Mouse (Mus musculus): ENCODE measurements at regions not wholly inside any gene's neighbourhood (a gene's known extent, or its start where the extent isn't known, plus 50 kb on each side); places are given as distances from the start of the nearest gene placed in this dataset.

- Histone ChIP-seq H3K4me3 (ENCODE audit: low read length) (no peak overlapping the region), H3K27me3 (ENCODE audit: control insufficient read depth, insufficient read depth, low read length) (peaks cover 2% of the 10 kb centered on the region; the same call in 1 of the 2 replicates), H3K27ac (ENCODE audit: low read length) (no peak overlapping the region), H3K9ac (ENCODE audit: low read length) (no peak overlapping the region), H3K9me3 (replicated peaks; ENCODE audit: control insufficient read depth, low read length) (no peaks in the 10 kb centered on the region), H3K4me2 (ENCODE audit: low read depth, low read length) (no peak overlapping the region), H3K4me1 (ENCODE audit: control insufficient read depth, insufficient read depth, low read length) (peaks cover 3% of the 10 kb centered on the region), H3K36me3 (ENCODE audit: control insufficient read depth, insufficient read depth) (no peaks in the 10 kb centered on the region)
- ATAC-seq (replicated peaks; ENCODE audit: extremely low read depth, insufficient read depth, low FRiP score), result no peak
- WGBS, result 27% methylated on average over 8 of the region's 8 CpGs
Measured at GRCm38 (mm10) chr4:142770177-142770576, 442.6 kb downstream of the Prdm2 start.

DNA sequence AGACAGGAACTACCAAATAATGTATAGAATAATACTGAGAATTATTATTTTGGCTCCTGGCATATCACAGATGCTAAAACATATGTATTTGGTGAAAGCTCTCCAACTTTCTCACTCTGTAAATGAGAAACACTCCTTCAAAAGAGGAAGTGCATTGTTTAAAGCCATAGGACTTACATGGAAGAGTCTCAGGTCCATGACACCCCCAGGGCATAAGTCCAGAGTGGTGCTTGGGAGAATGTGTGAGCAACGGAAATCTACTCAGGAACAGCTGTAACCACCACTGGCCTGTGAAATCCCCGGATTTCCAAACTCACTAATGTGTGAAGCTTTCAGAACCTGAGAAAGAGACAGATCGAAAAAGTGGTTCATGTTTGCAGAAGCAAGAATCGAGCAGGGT, 445.1 kb downstream of the Prdm2 start:
- 50% methylated on average over 4 of the region's 4 CpGs for WGBS
- Histone ChIP-seq H3K36me3 (ENCODE audit: control insufficient read depth, insufficient read depth) (no peaks in the 10 kb centered on the region), H3K4me2 (ENCODE audit: low read depth, low read length) (no peak overlapping the region), H3K27me3 (ENCODE audit: control insufficient read depth, insufficient read depth, low read length) (0 out of 2 replicates have a peak, but pooled peaks cover 2% of the 10 kb centered on the region), H3K4me3 (ENCODE audit: low read length) (no peak overlapping the region), H3K27ac (ENCODE audit: low read length) (no peak overlapping the region), H3K9ac (ENCODE audit: low read length) (no peak overlapping the region), H3K4me1 (ENCODE audit: control insufficient read depth, insufficient read depth, low read length) (no peaks in the 10 kb centered on the region), H3K9me3 (replicated peaks; ENCODE audit: control insufficient read depth, low read length) (0 out of 2 replicates have a peak, but pooled peaks cover 2% of the 10 kb centered on the region)
- no peak for ATAC-seq (replicated peaks; ENCODE audit: extremely low read depth, insufficient read depth, low FRiP score)

DNA sequence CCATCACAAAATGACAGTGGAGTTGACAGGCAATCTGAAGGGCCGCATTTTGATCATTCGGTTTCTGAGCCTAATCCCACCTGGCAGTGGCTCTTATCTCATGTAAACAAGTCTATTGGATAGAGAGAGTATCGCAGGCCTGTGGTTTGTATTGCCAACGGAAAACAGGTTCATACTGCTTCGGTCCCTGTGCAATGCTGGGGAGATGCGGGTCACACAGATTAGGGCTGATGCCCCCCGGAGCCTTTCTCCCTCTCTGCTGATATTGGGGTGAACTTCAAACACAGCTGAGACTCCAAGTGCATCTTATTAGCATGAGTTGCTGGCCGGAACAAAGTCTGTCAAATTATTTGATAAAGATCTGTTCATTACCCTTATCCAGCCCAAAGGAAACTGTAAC, 451.2 kb downstream of the Prdm2 start:
- ATAC-seq (replicated peaks; ENCODE audit: extremely low read depth, insufficient read depth, low FRiP score), result no peak
- H3K9me3 ChIP-seq (replicated peaks; ENCODE audit: control insufficient read depth, low read length), result 0 out of 2 replicates have a peak, but pooled peaks cover 2% of the 10 kb centered on the region
- H3K4me3 ChIP-seq (ENCODE audit: low read length), result no peak overlapping the region
- 59% methylated on average over 8 of the region's 8 CpGs for WGBS
- no peak overlapping the region for H3K4me2 ChIP-seq (ENCODE audit: low read depth, low read length)
- H3K9ac ChIP-seq (ENCODE audit: low read length), result no peak overlapping the region
- no peak overlapping the region for H3K27ac ChIP-seq (ENCODE audit: low read length)
- no peaks in the 10 kb centered on the region for H3K36me3 ChIP-seq (ENCODE audit: control insufficient read depth, insufficient read depth)
- H3K4me1 ChIP-seq (ENCODE audit: control insufficient read depth, insufficient read depth, low read length), result no peaks in the 10 kb centered on the region
- H3K27me3 ChIP-seq (ENCODE audit: control insufficient read depth, insufficient read depth, low read length), result no peaks in the 10 kb centered on the region

DNA sequence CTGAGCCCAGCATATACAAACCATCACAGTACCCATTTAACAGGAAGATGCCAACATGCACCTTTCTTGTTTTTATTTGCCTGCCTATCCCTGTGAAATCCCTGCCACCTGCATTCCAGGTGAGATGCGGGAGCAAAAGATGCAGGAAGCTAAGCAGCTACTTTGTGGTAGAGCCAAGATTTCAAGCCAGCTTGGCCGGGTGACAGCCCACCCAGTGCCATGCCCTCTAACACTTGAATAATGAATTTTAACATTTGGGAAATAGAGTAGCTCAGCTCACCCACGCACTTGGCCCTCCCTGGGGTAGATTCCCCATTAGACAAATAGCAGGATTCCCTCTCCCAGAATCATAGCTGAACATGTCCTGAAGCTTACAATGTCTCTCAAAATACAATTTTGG, 454.7 kb downstream of the Prdm2 start:
- Histone ChIP-seq H3K9ac (ENCODE audit: low read length) (no peak overlapping the region), H3K9me3 (replicated peaks; ENCODE audit: control insufficient read depth, low read length) (no peaks in the 10 kb centered on the region), H3K27me3 (ENCODE audit: control insufficient read depth, insufficient read depth, low read length) (no peaks in the 10 kb centered on the region), H3K36me3 (ENCODE audit: control insufficient read depth, insufficient read depth) (no peaks in the 10 kb centered on the region), H3K4me1 (ENCODE audit: control insufficient read depth, insufficient read depth, low read length) (no peaks in the 10 kb centered on the region), H3K4me3 (ENCODE audit: low read length) (no peak overlapping the region), H3K4me2 (ENCODE audit: low read depth, low read length) (no peak overlapping the region), H3K27ac (ENCODE audit: low read length) (no peak overlapping the region)
- WGBS, result 85% methylated on average over 3 of the region's 3 CpGs
- no peak for ATAC-seq (replicated peaks; ENCODE audit: extremely low read depth, insufficient read depth, low FRiP score)

DNA sequence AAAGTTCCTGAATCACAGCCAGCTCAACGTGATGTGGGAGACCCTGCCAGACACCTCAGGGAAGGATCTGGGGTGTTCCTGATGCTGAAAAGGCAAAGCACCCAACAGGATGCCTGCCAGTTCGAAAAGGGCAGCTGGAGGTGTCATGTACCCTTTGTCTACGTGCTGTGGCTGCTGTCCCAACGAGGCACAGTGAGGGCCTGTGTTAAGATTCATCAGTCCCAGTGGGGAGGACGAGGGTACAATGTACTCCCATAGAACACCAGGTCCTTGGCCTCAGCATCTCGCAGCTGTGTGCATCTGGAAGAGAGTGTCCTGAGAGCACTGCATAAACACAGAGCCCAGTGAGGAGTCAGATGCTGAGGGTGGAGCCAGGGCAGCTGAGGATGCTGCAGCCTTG, 456.5 kb downstream of the Prdm2 start:
- Histone ChIP-seq H3K9ac (ENCODE audit: low read length) (no peak overlapping the region), H3K9me3 (replicated peaks; ENCODE audit: control insufficient read depth, low read length) (no peaks in the 10 kb centered on the region), H3K36me3 (ENCODE audit: control insufficient read depth, insufficient read depth) (no peaks in the 10 kb centered on the region), H3K4me3 (ENCODE audit: low read length) (no peak overlapping the region), H3K27ac (ENCODE audit: low read length) (no peak overlapping the region), H3K4me2 (ENCODE audit: low read depth, low read length) (no peak overlapping the region), H3K27me3 (ENCODE audit: control insufficient read depth, insufficient read depth, low read length) (no peaks in the 10 kb centered on the region), H3K4me1 (ENCODE audit: control insufficient read depth, insufficient read depth, low read length) (no peaks in the 10 kb centered on the region)
- 0 out of 2 replicates have a peak, but pooled peaks have one; percentile 41 for ATAC-seq (replicated peaks; ENCODE audit: extremely low read depth, insufficient read depth, low FRiP score)
- WGBS, result 54% methylated on average over 6 of the region's 6 CpGs

DNA sequence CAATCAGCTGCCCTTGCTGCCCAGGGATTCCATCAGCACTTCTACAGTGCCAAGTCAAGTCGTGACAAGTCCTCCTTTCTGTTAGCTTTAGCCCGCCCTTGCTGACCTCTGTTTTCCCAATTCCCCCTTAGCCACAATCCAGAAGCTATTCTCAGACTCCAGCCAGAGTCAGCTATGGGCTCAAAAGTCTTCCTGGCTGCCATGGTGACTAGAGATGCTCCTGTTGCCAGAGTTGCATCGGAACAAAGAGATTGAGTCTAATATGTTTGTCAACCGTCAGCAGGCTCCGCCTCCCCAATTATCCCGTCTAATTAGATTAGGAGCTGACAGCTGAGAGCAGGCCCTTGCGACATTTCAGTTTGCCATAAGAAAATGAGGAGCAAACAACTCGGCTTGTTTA, 462.9 kb downstream of the Prdm2 start:
- WGBS, result 55% methylated on average over 8 of the region's 8 CpGs
- Histone ChIP-seq H3K27me3 (ENCODE audit: control insufficient read depth, insufficient read depth, low read length) (no peaks in the 10 kb centered on the region), H3K9me3 (replicated peaks; ENCODE audit: control insufficient read depth, low read length) (no peaks in the 10 kb centered on the region), H3K27ac (ENCODE audit: low read length) (no peak overlapping the region), H3K4me1 (ENCODE audit: control insufficient read depth, insufficient read depth, low read length) (no peaks in the 10 kb centered on the region), H3K4me3 (ENCODE audit: low read length) (no peak overlapping the region), H3K9ac (ENCODE audit: low read length) (no peak overlapping the region), H3K4me2 (ENCODE audit: low read depth, low read length) (no peak overlapping the region), H3K36me3 (ENCODE audit: control insufficient read depth, insufficient read depth) (no peaks in the 10 kb centered on the region)
- no peak for ATAC-seq (replicated peaks; ENCODE audit: extremely low read depth, insufficient read depth, low FRiP score)

- Histone ChIP-seq H3K27ac (ENCODE audit: low read length) (no peak overlapping the region), H3K9ac (ENCODE audit: low read length) (no peak overlapping the region), H3K36me3 (ENCODE audit: control insufficient read depth, insufficient read depth) (no peaks in the 10 kb centered on the region), H3K27me3 (ENCODE audit: control insufficient read depth, insufficient read depth, low read length) (no peaks in the 10 kb centered on the region), H3K4me3 (ENCODE audit: low read length) (no peak overlapping the region), H3K4me2 (ENCODE audit: low read depth, low read length) (no peak overlapping the region), H3K4me1 (ENCODE audit: control insufficient read depth, insufficient read depth, low read length) (no peaks in the 10 kb centered on the region), H3K9me3 (replicated peaks; ENCODE audit: control insufficient read depth, low read length) (no peaks in the 10 kb centered on the region)
- 66% methylated on average over 4 of the region's 4 CpGs for WGBS
- ATAC-seq (replicated peaks; ENCODE audit: extremely low read depth, insufficient read depth, low FRiP score), result no peak
Measured at GRCm38 (mm10) chr4:142723554-142723907, 484.3 kb upstream of the Kazn start.

- Histone ChIP-seq H3K4me2 (ENCODE audit: low read depth, low read length) (no peak overlapping the region), H3K9me3 (replicated peaks; ENCODE audit: control insufficient read depth, low read length) (no peaks in the 10 kb centered on the region), H3K9ac (ENCODE audit: low read length) (no peak overlapping the region), H3K4me3 (ENCODE audit: low read length) (no peak overlapping the region), H3K4me1 (ENCODE audit: control insufficient read depth, insufficient read depth, low read length) (no peaks in the 10 kb centered on the region), H3K27me3 (ENCODE audit: control insufficient read depth, insufficient read depth, low read length) (no peaks in the 10 kb centered on the region), H3K36me3 (ENCODE audit: control insufficient read depth, insufficient read depth) (no peaks in the 10 kb centered on the region), H3K27ac (ENCODE audit: low read length) (no peak overlapping the region)
- 38% methylated on average over 3 of the region's 3 CpGs for WGBS
- no peak for ATAC-seq (replicated peaks; ENCODE audit: extremely low read depth, insufficient read depth, low FRiP score)
Measured at GRCm38 (mm10) chr4:142722845-142723553, 483.8 kb upstream of the Kazn start.

DNA sequence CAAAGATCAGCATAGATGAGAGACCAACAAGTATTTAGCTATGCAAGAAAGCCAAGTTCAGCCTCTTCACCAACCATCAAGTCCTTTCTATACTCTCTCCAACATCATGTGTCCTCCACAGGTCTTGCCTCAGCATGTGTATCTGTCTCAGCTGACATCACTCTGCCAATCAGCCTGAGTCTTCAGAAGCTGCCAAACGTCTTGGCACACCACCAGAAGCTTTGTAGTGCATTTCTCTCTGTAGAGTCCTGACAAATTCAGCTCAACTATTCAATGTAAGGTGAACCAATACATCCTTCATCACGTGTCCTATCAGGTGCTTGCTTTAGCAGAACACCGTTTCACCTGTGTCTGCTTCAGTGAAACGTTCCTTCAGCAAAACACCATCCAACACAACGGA, 462.4 kb upstream of the Kazn start:
- Histone ChIP-seq H3K4me1 (ENCODE audit: control insufficient read depth, insufficient read depth, low read length) (no peaks in the 10 kb centered on the region), H3K36me3 (ENCODE audit: control insufficient read depth, insufficient read depth) (no peaks in the 10 kb centered on the region), H3K9me3 (replicated peaks; ENCODE audit: control insufficient read depth, low read length) (peaks cover 5% of the 10 kb centered on the region), H3K27me3 (ENCODE audit: control insufficient read depth, insufficient read depth, low read length) (no peaks in the 10 kb centered on the region), H3K27ac (ENCODE audit: low read length) (no peak overlapping the region), H3K4me2 (ENCODE audit: low read depth, low read length) (no peak overlapping the region), H3K9ac (ENCODE audit: low read length) (no peak overlapping the region), H3K4me3 (ENCODE audit: low read length) (no peak overlapping the region)
- 69% methylated on average over 5 of the region's 5 CpGs for whole genome bisulfite sequencing
- no peak for ATAC-seq (replicated peaks; ENCODE audit: extremely low read depth, insufficient read depth, low FRiP score)
